Mouse (Mus musculus) cortical plate, adult 2 months (tissue): ENCODE results near the gene Nck2.

Experiments used
- CTCF ChIP-seq: fragments of 200-500 bp; IDR thresholded peaks from 2 replicates; pipeline ENCODE4 v1.5.1; 2011; ENCODE audit warnings: mild to moderate bottlenecking, control low read depth, low read length; ENCODE audit not compliant: insufficient read depth; ENCODE audit errors: extremely low read depth
- POLR2A ChIP-seq: fragments of 200-500 bp; IDR thresholded peaks from 2 replicates; pipeline ENCODE4 v1.6.1; 2011; ENCODE audit warnings: mild to moderate bottlenecking, low read length, control low read depth; ENCODE audit not compliant: insufficient read depth; ENCODE audit errors: extremely low read depth

DNA sequence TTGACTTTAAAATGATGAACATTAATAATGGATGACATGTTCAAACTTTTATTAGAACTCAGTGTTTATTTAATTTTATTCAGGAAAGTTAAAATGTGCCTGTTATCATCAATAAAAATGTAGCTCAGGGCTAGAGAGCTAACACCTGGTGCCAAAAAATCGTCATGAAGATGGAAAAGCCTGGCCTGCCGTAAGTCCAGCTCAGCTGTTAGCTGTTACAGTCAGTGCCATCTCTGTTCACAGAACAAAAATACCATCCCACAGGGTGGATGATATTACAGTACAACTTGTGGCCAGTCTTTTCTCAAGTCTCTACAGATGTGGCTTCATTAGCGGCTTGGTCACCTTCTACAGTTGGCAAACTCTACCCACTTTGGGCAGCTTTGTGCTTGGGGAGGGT is 106.1 kb downstream of the Nck2 start:
- no peak for TF ChIP-seq CTCF
- no peak for TF ChIP-seq POLR2A
